In the genomic region with DNA sequence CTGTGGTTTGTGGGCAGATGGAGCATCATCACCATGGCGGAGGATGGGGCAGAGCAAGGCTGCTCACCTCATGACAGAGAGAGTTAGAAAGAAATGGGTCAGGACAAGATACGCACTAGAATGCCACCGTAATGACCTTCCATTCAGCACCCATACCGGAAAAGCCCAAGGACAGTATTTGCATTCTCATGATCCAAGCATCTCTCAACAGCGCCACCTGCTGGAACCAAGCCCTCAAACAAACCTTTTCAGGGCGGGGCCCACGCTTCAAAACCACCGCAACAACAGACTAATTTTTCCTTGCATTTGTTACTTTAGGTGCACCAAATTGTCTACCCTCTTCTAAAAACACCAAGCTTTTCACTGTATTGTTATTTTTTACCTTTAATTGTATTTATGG, we compare ENCODE assay signal across 8 mouse cellular contexts. TPM values are rescaled to one million over a fixed set of nuclear protein-coding genes. Genes with fewer than 3 reads are reported as not detected.
DNase-seq lines count a peak whose midpoint lies in the region.

No protein-coding gene starts in this region.

- peak; percentile 19 for DNase-seq in gastrocnemius, adult 18-20 months (ENCODE audit: low spot score)
- no peak for DNase-seq in gastrocnemius, postnatal 25 days
- DNase-seq in A20 (ENCODE audit: low read depth, low spot score): peak; percentile 59
- peak; percentile 10 for DNase-seq in adrenal gland, adult 8-10 months
- DNase-seq in embryo, embryonic 10.5 days (ENCODE audit: low spot score): peak; percentile 75
- DNase-seq in kidney, postnatal 4 days: peak; percentile 72
- DNase-seq in lung, postnatal 25 days (ENCODE audit: low spot score): peak; percentile 43
- DNase-seq in spleen, postnatal 36 days (ENCODE audit: low spot score in 2 of 2): peak; percentile 28 to 44

RNA-seq across cellular contexts. Expression of a gene that starts 21.6 kb away (rescaled TPM):
- not detected for total RNA-seq in gastrocnemius, adult 18-20 months (2021)
- total RNA-seq in gastrocnemius, postnatal 25 days (2021): not detected
- not detected for total RNA-seq in adrenal gland, adult 8-10 months (2022)

RNA-seq across cellular contexts. Expression of a gene that starts 38.2 kb away (rescaled TPM):
- total RNA-seq in gastrocnemius, adult 18-20 months (2021): not detected
- total RNA-seq in gastrocnemius, postnatal 25 days (2021): not detected
- 10 to 100 TPM in 2 of 4 experiments, 1 to 10 TPM in 2; 7.6 to 13.6 (median 10.3) TPM for total RNA-seq in adrenal gland, adult 8-10 months (2022)

RNA-seq across cellular contexts. Expression of a gene that starts 49.4 kb away (rescaled TPM):
- total RNA-seq in gastrocnemius, adult 18-20 months (2021): 1 to 10 TPM; 7.9 to 9.0 TPM
- 1 to 10 TPM; 8.5 to 8.6 TPM for total RNA-seq in gastrocnemius, postnatal 25 days (2021)
- total RNA-seq in adrenal gland, adult 8-10 months (2022): 10 to 100 TPM; 16.1 to 21.1 (median 18.6) TPM

Comparison
In these comparisons a context has a peak if more than half of its experiments do, and no peak if none do; other contexts are left out.
1. RNA of a gene that starts 38.2 kb away (total RNA-seq): 7.6 to 13.6 TPM in adrenal gland, adult 8-10 months; not detected in gastrocnemius, postnatal 25 days and not detected in gastrocnemius, adult 18-20 months; every median in the first group is over 4 times any median in the second.